Mouse (Mus musculus): ENCODE measurements around the gene Emid1.

The Emid1 gene

GRCm38 (mm10) chr11:5063561-5064281, 88.3 kb downstream of the Emid1 start:
- in situ Hi-C loops (cut with MboI), result no loop called here

- in situ Hi-C loops (cut with MboI), result no loop called here
Observed at GRCm38 (mm10) chr11:5062860-5063505, 89.1 kb downstream of the Emid1 start.

DNA sequence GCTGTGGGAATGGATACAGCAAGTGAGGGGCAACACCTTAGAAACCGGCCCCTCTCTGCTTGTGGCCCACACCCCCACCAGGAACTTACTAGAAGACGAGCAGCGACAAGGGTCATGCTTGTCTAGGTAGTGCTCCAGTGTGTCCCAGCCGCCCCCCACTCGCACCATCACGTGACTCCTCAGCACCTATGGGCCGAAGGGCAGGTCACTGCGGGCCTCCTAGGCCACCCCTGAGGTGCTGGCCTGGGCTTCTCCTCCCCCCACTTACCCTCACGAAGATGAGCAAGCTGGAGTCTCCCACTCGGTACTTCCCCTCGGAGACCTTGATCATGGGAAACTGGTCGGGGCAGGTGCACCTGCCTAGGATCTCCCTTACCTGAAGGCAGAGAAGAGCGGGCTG, 89.7 kb downstream of the Emid1 start:
- in situ Hi-C loops (cut with MboI), result no loop called here

DNA sequence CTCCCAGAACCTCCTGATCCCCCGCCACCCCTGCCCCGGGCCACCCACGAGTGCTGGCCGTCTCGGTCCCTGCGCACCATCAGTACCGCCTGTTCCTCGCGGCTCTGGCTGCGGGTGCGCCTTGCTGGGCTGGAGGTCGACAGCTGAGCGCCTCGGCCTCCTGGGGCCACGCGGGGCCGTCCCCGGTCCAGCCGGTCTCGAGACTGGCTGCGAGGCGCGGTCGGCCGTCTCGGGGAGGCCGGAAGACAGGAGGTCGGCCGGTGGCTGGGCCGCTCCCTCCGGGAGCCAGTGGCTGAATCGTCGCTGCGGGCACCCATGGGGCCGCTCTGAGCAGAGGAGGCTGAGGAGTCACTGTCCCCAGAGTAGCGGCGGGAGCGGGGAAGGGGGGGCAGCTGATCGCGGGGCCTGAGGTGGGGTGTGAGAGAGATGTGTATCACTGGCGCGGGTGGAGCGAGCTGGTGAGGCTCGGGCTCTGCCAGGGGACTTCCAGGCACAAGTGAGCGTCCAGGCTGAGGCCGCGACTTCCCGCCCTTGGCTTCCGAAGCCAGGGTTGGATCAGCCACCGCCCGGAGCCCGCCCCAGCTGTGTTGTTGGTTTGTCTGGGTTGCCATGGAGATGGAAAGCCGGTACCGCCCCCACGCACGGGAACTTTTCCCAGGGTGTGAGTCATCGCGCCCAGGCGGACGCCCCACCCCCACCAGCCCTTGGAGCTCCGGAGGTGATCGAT, 90.5 kb downstream of the Emid1 start:
- in situ Hi-C loops (cut with MboI), result no loop called here

DNA sequence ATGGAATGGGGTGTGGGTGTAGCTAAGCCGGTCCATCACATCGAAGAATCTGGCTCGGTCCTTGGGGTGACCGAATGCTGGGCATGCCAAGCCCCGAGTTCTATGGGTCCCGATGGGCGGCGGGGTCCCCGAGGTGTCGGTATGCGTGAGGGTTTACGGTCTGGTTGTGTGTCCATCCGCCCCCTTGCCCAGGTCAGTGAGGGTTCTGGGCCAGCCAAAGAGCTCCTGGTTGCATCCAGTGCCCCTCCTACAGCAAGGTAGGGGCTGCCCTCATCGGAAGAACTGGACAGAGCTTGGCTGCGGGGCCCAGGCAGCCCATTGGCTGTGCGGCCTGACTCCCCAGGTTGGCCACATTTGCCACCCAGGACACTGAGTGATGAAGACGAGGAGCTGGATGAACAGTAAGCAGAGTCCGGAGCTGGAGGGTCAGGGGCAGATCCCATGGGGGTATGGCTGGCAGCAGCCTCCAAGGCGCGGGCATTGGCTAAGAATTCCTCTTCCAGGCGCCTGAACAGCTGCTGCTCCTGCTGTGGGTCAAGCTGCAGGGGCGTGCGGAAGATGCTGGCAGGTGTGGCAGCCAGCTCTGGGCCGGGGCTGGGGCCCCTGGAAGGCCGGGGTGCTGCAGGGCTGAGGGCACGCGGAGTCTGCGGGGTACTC, 91.2 kb downstream of the Emid1 start:
- in situ Hi-C loops (cut with MboI), result no loop called here

- in situ Hi-C loops (cut with MboI), result no loop called here
Observed at GRCm38 (mm10) chr11:5059704-5060156, 92.3 kb downstream of the Emid1 start.

DNA sequence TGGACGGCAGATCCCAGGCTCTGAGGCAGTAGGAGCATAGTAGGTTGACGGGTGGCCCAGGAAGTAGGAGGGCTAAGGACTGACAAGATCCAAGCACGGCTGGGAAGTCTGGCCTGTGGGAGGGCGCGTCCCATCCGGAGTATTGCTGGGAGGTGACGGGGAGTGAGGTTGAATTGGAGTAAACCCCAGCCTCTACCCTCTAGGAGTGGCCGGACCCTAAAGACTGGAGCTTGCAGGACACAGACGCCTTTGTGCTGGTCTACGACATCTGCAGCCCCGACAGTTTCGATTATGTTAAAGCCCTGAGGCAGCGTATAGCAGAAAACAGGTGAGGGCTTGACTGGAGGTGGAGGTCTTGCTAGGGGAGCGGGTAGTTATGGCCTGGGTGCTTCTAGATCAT, 92.8 kb downstream of the Emid1 start:
- in situ Hi-C loops (cut with MboI), result no loop called here

GRCm38 (mm10) chr11:5058783-5059182, 93.3 kb downstream of the Emid1 start:
- in situ Hi-C loops (cut with MboI), result no loop called here

DNA sequence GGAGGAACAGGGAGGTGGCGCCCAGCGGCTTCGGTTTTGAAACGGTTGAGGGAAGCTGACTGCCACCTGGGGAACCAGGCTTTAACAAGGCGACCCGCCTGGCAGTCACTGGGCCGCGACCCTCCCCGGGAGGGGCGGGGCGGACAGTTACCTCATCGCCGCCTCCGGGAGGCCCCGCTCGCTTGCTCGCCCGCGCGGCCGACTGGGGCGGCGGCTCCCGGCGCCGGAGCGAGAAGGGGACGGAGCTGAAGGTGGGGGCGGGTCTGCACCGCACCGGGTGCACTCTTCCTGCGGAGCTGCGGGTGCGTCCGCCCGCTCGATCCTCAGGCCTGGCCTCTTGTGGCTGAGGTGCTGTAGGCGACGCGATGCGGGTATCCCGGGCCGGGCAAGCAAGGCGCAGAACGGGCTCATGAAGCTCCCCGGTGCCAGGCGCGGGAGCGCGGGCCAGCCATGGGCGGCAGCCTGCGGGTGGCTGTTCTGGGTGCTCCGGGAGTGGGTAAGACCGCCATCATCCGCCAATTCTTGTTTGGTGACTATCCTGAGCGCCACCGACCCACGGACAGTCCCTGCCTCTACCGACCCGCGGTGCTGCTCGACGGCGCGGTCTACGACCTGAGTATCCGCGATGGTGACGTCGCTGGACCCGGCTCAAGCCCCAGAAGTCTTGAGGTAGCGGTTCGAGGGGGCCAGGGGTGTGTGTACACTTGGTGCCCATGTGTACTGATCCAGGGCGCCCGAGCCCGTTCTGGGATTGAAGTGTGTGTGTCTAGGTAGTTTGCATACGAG, 94.0 kb downstream of the Emid1 start, which contains the start of gene Rasl10a:
Gene Rasl10a, plus strand, starts transcription at position 273 of the 786 bp plus-strand sequence.
- in situ Hi-C loops (cut with MboI), result no loop called here

GRCm38 (mm10) chr11:5057541-5057855, 94.6 kb downstream of the Emid1 start:
- in situ Hi-C loops (cut with MboI), result no loop called here

DNA sequence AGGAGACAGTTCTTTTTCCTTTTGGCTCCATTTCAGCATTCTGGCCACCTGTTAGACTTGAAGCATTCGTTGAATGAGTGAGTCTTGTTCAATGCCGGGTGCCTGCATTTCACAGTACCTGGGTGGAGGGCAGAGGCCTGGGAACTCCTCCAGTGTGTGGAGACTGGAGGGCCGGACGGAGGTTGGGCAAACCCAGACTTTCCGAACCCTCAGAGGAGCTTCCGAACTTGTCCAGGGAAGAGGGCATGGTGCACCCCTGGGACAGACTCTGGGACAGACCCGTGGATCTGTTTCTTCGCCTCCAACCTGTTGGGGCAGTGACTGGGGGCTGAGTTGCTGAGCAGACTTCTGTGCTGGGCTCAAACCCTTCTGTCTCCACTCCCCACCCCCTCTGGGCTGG, 95.0 kb downstream of the Emid1 start:
- in situ Hi-C loops (cut with MboI), result no loop called here

Data from mature B cell (primary cell).